Mouse (Mus musculus) frontal cortex, postnatal 10 days (tissue): ENCODE measurements around the gene Ptpn14.
A peak's percentile ranks its signal among the peaks of the same experiment; 100 is the strongest.
"Not testable (repeated sequence)": the region's sequence is repeated elsewhere in the genome, so short reads cannot be mapped to it uniquely, and the experiment has no call there.

Experiments
- DNase-seq, 2 experiments: peaks; one replicate each; pipeline ENCODE4 v3.0.0; 2022; ENCODE audit warnings: low spot score in 2 of 2, mixed read lengths in 1 of 2

The Ptpn14 gene

DNA sequence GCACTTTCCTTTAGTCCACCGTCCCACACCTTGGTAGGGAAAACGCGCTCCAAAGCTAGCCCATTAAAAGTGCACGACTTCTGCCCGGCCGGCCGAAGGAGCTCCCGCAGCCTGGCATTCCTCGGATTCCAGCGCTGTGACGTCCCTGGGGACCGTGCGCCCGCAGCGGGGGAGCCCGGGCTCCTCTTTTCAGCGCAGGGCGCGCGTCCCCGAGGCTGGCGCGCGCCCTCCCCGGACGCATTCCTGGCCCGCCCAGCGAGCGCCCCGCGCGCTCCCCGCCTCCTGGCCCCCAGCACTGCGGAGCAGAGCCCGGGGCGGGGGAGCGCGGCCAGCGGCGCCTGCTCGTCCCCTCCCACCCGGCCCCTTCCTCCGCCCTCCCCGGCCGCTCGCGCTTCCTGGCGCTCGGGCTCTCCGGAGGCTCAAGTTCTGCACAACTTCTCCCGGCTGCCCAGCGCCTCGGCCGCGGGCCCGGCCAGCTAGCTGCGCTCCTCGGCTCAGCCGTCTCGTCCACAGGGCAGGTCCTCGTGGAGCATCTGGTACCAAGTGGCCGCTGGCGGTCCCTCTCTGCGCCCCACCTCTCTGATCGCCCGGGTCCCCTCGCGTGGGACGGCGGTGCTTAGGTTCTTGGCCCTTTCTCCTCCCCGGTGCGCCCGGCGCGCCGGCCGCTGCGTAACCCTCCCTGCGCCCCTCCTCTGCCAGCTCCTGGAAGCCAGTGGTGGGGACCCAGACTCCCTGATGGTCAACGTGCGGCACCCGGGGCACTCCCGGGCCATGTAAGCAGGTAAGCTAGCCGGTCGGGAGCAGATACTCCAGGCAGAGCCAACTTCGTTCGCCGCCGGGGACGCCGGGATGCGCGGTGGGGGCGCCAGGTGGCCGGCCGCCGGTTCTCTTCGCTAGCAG is at the start of gene Ptpn14:
Ptpn14 (plus strand) TSS at position 385 of the 900 bp plus-strand sequence.
- peak in 1 of 2 experiments; percentile 43 for DNase-seq

DNA sequence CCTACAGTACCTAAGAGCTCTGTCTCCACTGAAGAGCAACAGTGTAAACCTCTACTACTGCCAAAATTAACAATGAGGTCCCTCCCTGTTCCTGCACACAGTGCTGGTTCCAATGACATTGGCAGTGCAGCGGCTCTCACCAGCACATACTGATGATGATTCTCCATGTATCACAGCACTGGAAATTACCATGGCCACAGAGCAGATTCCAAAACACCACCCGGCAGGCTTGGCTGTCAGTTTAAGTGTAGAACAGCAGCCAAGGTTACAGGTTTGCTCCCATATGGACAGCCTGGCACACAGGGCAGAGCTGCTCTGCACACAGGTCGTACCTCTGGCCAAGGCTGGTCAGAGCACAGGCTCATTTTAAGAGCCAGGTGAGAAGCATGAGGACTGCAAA is 48.5 kb upstream of the Ptpn14 start:
- DNase-seq, result no peak

DNA sequence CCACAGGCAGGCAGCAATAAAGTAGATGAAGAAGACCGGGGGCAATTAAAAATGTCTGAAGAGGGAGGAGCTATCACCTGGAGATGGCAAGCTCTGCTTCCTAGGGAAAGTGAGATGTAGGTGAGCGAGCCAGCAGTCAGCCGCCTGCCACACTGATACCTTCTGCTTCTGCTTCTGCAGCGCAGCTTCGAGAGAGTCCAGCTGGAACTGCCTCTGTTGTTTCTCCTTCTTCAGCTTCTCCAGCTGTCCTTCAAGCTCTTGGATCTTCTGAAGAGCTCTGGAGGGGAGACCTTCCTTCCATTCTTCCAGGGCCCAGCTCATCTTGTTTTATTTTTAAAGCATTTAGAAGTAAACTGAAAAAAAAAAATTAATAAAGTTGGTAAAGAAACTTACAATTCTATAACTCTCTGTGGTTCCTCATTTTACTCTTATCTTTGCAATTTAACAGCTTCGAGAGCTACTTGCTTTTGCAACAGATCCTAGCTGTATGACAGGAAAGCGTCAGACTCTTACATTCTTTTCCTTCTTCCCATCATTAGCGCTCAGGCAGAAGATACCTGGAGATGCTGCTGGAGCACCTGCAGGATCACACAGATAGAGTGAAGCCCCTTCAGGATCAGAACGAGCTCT is 43.2 kb upstream of the Ptpn14 start:
- DNase-seq, result no peak

- no peak for DNase-seq
These were observed 42.0 kb upstream of the Ptpn14 start for GRCm38 (mm10) chr1:189686025-189686424.

- DNase-seq, result peak; percentile 96 to 98
These were observed 40.2 kb upstream of the Ptpn14 start, which contains the start of gene Cenpf for GRCm38 (mm10) chr1:189687654-189688387. TSS of gene Cenpf (minus strand) at chr1:189688086.

GRCm38 (mm10) chr1:189688388-189688750 is 39.7 kb upstream of the Ptpn14 start:
- DNase-seq, result no peak

GRCm38 (mm10) chr1:189689050-189689833 is 38.8 kb upstream of the Ptpn14 start:
- DNase-seq, result no peak

DNA sequence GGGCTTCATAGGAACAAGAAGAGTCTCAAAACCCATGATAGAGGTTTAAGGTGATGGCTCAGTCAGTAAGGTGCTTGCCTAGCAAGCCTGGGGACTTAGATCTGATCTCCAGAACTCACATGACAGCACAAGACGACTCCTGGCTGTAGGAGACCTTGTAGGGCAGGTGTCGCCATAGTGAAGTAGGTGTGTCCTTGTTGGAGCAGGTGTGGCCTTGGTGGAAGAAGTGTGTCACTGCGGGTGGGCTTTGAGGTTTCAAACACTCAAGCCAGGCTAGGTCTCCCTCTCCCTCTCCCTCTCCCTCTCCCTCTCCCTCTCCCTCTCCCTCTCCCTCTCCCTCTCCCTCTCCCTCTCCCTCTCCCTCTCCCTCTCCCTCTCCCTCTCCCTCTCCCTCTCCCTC is 35.6 kb upstream of the Ptpn14 start:
- not testable (repeated sequence) for DNase-seq

DNA sequence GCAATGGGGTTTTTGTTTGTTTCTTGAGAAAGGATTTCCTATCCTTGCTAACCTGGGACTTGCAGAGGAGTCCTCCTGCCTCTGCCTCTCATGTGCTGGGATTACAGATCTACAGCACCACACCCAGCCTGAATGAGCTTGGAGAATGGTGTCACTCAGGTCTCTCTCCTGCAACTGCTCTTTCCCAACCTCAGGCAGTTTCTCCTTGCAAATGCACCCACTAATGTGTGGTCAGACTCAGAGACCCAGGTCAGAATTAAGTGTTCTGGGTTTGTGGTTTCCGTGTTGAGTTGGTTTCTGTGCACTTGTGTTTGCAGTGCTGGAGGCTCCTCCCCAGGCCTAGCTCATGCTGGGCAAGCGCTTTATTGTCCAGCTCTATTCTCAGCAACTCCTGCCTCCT is 33.7 kb upstream of the Ptpn14 start:
- DNase-seq, result no peak

DNA sequence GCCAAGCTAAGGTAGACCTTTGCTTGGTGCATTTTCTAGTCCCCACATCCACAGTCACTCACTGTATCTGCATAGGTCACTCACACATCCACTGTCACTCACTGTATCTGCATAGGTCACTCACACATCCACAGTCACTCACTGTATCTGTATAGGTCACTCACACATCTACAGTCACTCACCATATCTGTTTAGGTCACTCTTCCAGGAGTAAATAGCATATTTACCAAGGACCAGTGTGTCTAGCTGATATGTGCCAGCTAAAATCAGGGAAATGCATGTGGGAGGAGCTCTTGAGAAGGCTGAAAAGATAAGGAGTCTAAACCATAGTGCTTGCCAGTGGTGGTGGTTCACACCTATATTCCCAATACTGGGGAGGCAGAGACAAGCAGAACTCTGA is 32.7 kb upstream of the Ptpn14 start:
- DNase-seq, result no peak

DNA sequence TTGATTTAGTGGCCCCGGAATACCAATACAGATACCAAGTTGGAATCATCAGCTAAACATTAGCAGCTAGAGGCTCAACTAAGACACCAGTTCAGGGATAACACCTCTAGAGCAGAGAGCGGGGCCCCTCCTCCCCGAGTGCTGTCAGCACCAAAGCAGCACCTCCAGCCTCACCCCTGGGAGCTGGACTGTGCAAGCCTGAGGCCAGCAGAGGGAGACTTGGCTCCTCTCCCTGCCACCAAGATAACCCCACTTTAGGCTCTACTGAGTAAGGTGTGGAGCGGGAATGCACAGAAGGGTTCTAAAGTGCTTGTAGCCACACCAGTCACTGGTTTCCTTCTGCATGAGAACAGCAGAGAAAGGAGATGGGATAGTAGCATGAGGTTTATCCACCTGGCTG is 29.7 kb upstream of the Ptpn14 start:
- DNase-seq, result no peak

GRCm38 (mm10) chr1:189700186-189700585 is 27.9 kb upstream of the Ptpn14 start:
- DNase-seq, result no peak

- DNase-seq, result peak; percentile 19 to 66
These were observed 27.1 kb upstream of the Ptpn14 start for GRCm38 (mm10) chr1:189700990-189701389.

GRCm38 (mm10) chr1:189703156-189703555 is 24.9 kb upstream of the Ptpn14 start:
- no peak for DNase-seq

GRCm38 (mm10) chr1:189703591-189703990 is 24.5 kb upstream of the Ptpn14 start:
- DNase-seq, result no peak

GRCm38 (mm10) chr1:189706040-189706645 is 21.9 kb upstream of the Ptpn14 start:
- DNase-seq, result no peak

GRCm38 (mm10) chr1:189707014-189707413 is 21.1 kb upstream of the Ptpn14 start:
- no peak for DNase-seq

DNA sequence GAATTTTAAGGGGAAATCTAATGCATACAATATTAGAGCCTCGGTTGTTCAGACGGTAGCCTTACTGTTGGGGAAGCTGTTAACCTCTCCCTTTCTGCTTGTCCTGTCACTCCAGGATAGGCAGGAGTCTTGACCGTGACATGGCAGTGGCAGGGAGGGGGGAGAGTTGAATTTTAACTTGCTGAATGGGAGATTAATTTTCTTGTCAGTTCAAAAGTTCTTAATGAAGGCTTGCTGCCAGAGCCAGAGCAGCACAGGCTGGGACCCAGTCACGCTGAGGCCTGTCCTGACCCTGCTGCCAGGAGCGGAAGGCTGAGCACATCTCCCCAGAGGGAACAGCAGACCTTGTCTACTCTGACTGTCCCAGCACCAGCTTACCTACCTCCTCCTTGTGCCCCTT is 20.6 kb upstream of the Ptpn14 start:
- no peak for DNase-seq

- DNase-seq, result no peak
These were observed 19.1 kb upstream of the Ptpn14 start for GRCm38 (mm10) chr1:189709001-189709400.

DNA sequence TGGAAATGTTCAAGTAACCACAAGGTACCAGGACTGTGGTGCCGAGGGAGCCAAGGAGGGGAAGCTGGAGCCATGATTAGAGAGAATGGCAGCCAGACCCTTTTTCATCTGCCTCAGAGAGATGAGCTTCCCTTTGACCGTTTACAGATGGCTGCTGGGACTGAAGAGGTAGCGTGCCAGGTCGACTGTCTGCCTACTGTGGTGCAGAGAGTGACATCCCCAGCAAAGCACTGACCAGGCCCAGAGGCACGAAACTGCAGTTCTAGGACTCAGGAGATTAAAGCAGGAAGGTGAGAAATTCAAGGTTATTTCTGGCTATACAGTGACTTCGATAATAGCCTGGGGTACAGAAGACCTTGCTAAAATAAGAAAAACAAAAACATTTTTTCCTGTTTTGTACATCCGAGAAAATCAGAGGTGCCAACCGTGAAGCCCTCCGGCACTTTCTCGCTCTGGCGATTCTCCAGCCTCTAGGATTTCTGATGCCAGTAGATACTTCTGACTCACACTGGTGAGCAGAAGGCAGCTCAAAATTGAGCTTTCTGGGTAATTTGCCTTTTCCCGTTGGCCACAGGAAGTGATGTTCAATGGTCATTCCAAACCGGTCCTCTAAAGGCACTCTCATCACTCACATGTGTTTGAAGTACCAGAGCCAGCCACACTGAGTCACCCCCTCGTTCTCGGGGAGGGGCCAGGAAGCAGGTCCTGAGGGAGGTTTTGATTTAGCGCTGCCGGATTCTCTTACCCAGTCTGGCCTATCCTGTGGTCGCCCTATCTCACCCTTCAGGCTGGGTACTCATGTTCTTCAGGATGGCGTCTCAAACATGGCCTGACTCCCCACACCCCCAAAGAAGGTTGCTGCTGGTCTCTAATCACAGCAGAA is 11.9 kb upstream of the Ptpn14 start:
- DNase-seq, result no peak
